Mouse (Mus musculus): ENCODE data around the gene Gm609.
A peak's percentile ranks its signal among the peaks of the same experiment; 100 is the strongest.
"Not testable (repeated sequence)": the region's sequence is repeated elsewhere in the genome, so short reads cannot be mapped to it uniquely, and the experiment has no call there.

The Gm609 gene

GRCm38 (mm10) chr16:45492927-45493326, at the start of gene Gm609:
TSS of gene Gm609 (minus strand) at chr16:45492969.
- DNase-seq (ENCODE audit: low read depth) = no peak

- no peak for DNase-seq (ENCODE audit: low read depth)
Measured at GRCm38 (mm10) chr16:45542108-45542507, 49.3 kb upstream of the Gm609 start.

GRCm38 (mm10) chr16:45538342-45538741, 45.6 kb upstream of the Gm609 start:
- not testable (repeated sequence) for DNase-seq (ENCODE audit: low read depth)

- DNase-seq (ENCODE audit: low read depth) = no peak
Measured at GRCm38 (mm10) chr16:45535009-45535408, 42.2 kb upstream of the Gm609 start, which contains the start of gene Slc9c1. TSS of gene Slc9c1 (plus strand) at chr16:45535309.

GRCm38 (mm10) chr16:45531950-45532349, 39.2 kb upstream of the Gm609 start, which contains the start of gene Gm17783:
TSS of gene Gm17783 (minus strand) at chr16:45532050.
- DNase-seq (ENCODE audit: low read depth) = no peak

- DNase-seq (ENCODE audit: low read depth) = no peak
Measured at GRCm38 (mm10) chr16:45525551-45525950, 32.8 kb upstream of the Gm609 start.

GRCm38 (mm10) chr16:45495326-45495725, 2.6 kb upstream of the Gm609 start:
- no peak for DNase-seq (ENCODE audit: low read depth)

- no peak for DNase-seq (ENCODE audit: low read depth)
Measured at GRCm38 (mm10) chr16:45476991-45477390, 15.8 kb downstream of the Gm609 start.

- not testable (repeated sequence) for DNase-seq (ENCODE audit: low read depth)
Measured at GRCm38 (mm10) chr16:45471836-45472235, 20.9 kb downstream of the Gm609 start.

GRCm38 (mm10) chr16:45454762-45455161, 38.0 kb downstream of the Gm609 start:
- DNase-seq (ENCODE audit: low read depth) = no peak

GRCm38 (mm10) chr16:45437230-45437739, 55.5 kb downstream of the Gm609 start:
- no peak for DNase-seq (ENCODE audit: low read depth)

GRCm38 (mm10) chr16:45435591-45435990, 57.2 kb downstream of the Gm609 start:
- no peak for DNase-seq (ENCODE audit: low read depth)

GRCm38 (mm10) chr16:45427651-45428050, 65.1 kb downstream of the Gm609 start:
- no peak for DNase-seq (ENCODE audit: low read depth)

- DNase-seq (ENCODE audit: low read depth) = peak; percentile 73
Measured at GRCm38 (mm10) chr16:45413497-45413896, 79.3 kb downstream of the Gm609 start.

- DNase-seq (ENCODE audit: low read depth) = not testable (repeated sequence)
Measured at GRCm38 (mm10) chr16:45409064-45409446, 83.7 kb downstream of the Gm609 start.

GRCm38 (mm10) chr16:45408425-45409063, 84.2 kb downstream of the Gm609 start, which contains the start of gene Cd200:
TSS of gene Cd200 (minus strand) at chr16:45409053.
- DNase-seq (ENCODE audit: low read depth) = peak; percentile 69

GRCm38 (mm10) chr16:45407645-45408400, 84.9 kb downstream of the Gm609 start:
- peak; percentile 21 for DNase-seq (ENCODE audit: low read depth)

GRCm38 (mm10) chr16:45407091-45407490, 85.7 kb downstream of the Gm609 start:
- DNase-seq (ENCODE audit: low read depth) = no peak

- no peak for DNase-seq (ENCODE audit: low read depth)
Measured at GRCm38 (mm10) chr16:45402951-45403350, 89.8 kb downstream of the Gm609 start.

- DNase-seq (ENCODE audit: low read depth) = no peak
Measured at GRCm38 (mm10) chr16:45402036-45402435, 90.7 kb downstream of the Gm609 start.

GRCm38 (mm10) chr16:45399947-45400555, 92.7 kb downstream of the Gm609 start:
- DNase-seq (ENCODE audit: low read depth) = no peak

GRCm38 (mm10) chr16:45399411-45399810, 93.4 kb downstream of the Gm609 start:
- no peak for DNase-seq (ENCODE audit: low read depth)

GRCm38 (mm10) chr16:45397440-45397839, 95.3 kb downstream of the Gm609 start:
- no peak for DNase-seq (ENCODE audit: low read depth)
